Mouse (Mus musculus) cerebral cortex, adult 2 months (tissue): ENCODE data around the gene Wdr20.

Source experiments
- WGBS: fragments of 180-500 bp; shearing (Covaris S2); methylation state at CpG from one replicate; pipeline ENCODE4 v1.1.7; 2018; 5-methylcytosine and 5-hydroxymethylcytosine counted together

Wdr20 gene

DNA sequence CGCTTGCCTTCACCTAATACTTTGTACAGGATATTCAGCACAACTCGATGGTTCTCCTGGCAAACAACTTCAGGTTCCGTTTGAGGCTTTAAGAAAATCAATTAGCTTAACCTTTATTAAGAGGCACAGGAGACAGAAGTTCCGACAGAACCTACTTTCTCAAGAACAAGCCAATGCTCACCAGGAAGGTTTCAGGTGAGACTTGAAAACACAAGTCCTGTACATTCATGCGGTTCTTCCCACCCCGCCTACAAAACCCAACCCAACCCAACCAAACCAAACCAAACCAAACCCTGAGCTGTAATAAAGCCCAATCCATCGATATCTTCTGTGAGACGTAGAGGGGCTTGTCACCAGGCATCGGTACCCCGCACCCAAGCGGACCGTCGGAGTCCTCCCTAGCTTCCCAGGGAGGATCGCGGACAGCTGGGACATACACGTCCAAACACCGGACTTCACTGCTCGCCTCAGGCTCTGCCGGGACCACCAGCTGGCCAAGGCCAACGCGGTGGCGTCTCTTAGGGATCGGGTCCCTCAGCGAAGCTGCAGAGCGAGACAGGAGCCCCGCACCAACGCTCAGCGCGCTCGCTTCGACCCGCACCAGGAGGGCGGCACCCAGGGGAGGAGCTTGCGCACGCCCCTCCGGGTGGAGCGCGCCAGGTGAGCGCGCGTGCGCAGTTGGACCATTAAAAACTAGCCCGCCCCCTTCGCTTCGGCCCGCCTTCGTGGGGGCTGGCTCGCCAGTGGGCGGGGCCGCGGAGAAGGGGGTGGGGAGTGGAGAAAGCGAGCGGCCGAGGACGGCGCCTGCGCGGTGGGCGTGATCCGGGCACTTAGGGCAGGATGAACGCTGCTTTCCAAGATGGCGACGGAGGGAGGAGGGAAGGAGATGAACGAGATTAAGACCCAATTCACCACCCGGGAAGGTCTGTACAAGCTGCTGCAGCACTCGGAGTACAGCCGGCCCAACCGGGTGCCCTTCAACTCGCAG, at the start of gene Wdr20:
Wdr20 (plus strand) TSS at position 775 of the 988 bp plus-strand sequence.
- WGBS, result under 1% methylated on average over 69 of the region's 69 CpGs

DNA sequence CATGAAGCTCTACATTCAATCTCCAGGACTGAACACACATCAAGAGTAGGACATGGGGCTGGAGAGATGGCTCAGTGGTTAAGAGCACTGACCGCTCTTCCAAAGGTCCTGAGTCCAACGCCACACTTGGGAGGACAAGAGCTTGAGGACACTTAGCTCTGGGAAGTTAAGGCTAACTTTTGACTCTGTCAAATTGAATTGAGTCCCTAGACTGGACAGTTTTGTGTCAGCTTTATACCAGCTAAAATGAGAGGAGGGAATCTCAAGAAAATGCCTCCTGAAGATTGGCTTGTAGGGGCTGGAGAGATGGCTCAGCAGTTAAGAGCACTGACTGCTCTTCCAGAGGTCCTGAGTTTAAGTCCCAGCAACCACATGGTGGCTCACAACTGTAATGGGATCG, 48.8 kb upstream of the Wdr20 start:
- WGBS, result 89% methylated on average over 3 of the region's 3 CpGs

- WGBS, result 73% methylated on average over 6 of the region's 6 CpGs
Measured at GRCm38 (mm10) chr12:110689919-110690643, 47.7 kb upstream of the Wdr20 start.

DNA sequence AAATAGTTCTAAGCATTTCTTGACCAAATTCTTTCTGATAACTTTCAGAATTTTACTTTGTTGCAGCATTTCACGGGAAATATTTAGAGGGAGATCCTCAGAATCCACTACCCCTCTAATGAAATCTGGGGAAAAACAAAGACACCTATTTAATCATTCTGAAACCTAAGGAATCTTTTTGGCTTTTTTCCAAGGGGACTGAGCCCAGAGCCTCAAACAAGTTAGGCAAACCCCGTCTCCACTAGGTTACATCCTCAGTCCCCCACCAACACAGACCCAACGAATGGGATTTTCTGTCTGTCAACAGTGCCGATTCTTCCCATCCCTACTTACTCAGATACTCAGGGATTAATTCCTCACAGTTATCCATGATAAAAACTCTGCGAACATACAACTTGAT, 44.4 kb upstream of the Wdr20 start:
- WGBS, result 57% methylated on average over 5 of the region's 5 CpGs

GRCm38 (mm10) chr12:110695676-110696171, 42.0 kb upstream of the Wdr20 start:
- under 1% methylated on average over 55 of the region's 55 CpGs for whole genome bisulfite sequencing

DNA sequence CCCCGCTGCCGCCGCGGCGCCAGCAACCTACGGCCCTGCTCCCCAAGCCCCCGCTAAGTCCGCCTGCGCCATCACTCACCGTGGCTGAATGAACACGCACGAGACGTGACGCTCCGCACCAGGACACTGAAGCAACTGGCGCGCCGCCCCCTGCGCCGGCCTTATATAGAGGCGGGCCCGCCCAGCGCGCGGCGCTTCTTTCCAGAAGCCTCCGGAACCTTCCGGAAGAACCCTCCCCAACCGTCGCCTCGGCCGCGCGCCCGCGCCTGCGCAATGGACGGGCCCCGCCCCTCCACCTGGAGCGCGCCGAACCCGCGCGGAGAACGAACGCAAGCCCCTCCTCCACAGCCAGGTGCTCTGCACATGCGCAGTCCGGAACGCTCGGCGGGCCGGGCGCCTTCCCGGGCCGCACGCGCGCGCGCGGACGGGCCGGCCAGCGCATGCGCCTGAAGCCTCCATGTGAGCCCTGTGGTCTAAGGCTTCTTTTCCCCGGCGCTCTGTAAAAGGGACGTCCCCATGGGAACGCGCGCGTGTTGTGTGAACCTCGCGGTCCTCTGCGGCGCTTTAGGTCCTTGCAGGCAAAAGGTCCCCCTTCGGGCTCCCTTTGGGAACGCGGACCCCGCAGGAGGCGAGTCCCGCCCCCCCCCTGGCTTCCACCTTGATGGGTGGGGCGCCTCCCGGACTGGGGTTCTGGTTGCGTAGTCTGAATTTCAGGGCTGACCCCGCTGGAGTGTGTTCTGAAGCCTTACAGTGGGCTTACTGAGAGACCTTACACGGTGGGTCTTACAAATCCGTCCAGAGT, 41.4 kb upstream of the Wdr20 start:
- under 1% methylated on average over 89 of the region's 89 CpGs for WGBS

DNA sequence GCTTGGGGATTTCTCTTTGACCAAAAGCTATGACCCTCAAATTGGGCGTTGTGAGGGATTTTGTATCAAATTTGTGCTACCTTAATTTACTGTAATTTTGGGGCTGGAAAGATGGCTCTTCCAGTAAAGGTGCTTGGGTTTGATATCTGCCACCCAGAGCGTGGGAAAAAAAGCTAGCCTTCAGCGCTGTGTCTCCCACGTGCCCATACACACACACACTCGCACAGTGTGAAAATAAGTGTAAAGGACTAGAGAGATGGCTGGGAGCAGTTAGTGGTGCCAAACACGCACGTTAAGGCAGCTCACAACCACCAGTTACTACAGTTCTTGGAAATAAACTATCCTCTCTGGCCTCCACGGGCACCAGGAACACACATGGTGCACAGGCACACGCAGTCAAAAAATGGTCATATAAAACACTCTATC, 40.8 kb upstream of the Wdr20 start:
- 32% methylated on average over 9 of the region's 9 CpGs for WGBS

DNA sequence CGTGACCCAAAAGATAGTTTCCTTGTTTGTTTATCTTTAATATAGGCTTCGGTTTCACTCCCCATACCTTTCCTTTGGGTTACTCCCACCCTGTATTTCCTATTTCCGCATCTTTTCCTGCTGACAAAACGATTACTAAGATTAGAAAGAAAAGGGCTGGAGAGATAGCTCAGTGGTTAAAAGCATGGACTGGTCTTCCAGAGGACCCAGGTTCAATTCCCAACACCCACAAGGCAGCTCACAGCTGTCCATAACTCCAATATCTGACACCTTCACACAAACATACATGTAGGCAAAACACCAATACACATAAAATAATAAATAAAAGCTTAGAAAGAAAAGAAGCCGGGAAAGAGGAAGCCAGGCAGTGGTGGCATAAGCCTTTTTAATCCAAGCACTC, 40.3 kb upstream of the Wdr20 start:
- whole genome bisulfite sequencing, result 70% methylated on average over 5 of the region's 5 CpGs

DNA sequence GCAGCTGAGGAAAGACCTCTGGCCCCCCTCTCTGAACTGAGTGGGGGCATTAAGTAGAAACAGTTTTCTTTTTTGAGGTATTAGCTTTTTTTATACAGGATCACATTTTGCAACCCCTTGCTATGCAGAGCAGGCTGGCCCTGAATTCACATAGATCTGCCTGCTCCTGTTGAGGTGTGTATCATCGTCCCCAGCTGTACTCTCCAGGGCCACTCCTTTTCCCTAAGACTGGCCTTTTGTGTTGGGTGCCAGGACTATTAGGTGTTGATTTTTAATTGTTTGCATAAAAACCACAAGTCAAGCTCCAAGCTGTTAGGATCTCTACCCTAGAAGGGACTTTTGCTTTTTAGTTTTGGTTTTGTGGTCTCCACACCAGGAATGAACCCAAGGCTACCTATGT, 39.7 kb upstream of the Wdr20 start:
- 92% methylated on average over 1 of the region's 1 CpGs for WGBS

- 73% methylated on average over 15 of the region's 15 CpGs for WGBS
Measured at GRCm38 (mm10) chr12:110698523-110699170, 39.1 kb upstream of the Wdr20 start.

DNA sequence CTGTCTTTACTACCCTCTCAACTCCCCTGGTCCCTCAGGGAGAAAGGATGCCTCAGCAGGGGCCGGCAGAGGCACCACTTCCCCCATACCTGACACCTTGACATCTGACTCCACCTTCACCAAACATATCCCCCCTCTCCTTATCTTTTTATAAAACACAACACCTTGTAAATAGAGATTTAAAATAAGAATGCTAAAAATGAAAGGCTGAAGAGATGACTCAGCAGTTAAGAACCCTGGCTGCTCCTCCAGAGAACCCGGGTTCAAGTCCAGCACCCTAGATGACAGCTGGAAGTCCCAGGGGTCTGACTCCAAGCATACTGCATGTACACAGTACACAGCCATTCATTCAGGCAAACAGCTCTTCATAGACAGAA, 38.6 kb upstream of the Wdr20 start:
- 73% methylated on average over 2 of the region's 2 CpGs for WGBS

DNA sequence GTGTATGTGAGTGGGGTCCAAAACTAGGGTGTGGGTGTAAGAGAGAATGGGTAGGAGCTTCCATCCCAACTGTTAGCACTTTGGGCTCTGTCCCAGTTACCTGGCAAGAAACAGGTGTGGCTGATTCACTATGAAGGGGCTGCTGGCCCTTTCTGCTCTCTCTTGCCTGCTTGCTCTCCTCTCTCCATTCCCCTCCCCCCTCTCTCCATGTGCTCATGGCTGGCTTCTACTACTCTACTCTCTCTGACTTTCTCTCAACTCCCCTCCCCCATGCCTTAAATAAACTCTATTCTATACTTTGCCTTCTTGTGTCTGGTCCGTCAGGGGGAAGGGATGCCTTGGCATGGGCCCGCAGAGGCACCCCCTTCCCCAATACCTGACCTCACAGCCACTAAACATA, 37.0 kb upstream of the Wdr20 start:
- WGBS, result 79% methylated on average over 2 of the region's 2 CpGs

DNA sequence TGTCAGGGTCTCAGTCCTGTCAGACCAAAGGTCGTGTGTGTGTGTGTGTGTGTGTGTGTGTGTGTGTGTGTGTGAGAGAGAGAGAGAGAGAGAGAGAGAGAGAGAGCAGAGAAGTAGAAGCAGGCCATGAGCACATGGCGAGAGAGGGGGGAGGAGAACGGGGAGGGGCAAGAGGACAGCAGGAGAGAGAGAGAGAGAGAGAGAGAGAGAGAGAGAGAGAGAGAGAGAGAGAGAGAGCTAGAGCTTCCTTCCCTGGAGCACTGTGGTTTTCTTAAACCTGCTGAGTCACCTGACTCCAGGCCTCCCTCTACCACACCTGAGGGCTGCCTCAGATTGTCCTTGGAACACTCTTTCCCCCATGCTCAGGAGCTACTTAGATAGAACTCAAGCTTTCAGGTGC, 36.4 kb upstream of the Wdr20 start:
- WGBS, result 57% methylated on average over 3 of the region's 3 CpGs

DNA sequence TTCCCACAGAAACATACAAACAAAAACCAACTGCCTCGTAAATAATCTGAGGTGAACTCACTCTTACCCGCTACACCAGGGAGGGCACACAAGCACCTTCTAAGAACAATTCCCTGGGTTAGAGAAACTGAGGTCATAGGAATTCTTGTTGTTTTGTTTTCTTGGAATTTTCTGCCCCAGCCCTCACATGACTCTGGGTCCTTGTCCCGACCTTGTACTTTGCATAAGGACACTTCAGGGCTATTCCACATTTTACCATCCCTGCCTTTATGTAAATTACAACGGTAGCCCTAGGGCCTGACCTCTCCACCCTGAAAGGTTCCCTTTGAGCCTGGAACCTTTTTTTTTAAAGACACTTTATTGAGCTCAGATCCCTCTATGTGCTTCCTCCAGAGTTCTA, 35.2 kb upstream of the Wdr20 start, which contains the start of gene Hsp90aa1:
Hsp90aa1 (minus strand) TSS at position 173 of the 400 bp plus-strand sequence.
- WGBS, result 46% methylated on average over 4 of the region's 4 CpGs

GRCm38 (mm10) chr12:110703008-110703471, 34.7 kb upstream of the Wdr20 start:
- 28% methylated on average over 8 of the region's 8 CpGs for WGBS

- 79% methylated on average over 7 of the region's 7 CpGs for WGBS
Measured at GRCm38 (mm10) chr12:110703682-110704081, 34.1 kb upstream of the Wdr20 start.

- WGBS, result 89% methylated on average over 4 of the region's 4 CpGs
Measured at GRCm38 (mm10) chr12:110705419-110705818, 32.3 kb upstream of the Wdr20 start.

GRCm38 (mm10) chr12:110706337-110707231, 31.2 kb upstream of the Wdr20 start:
- WGBS, result 8% methylated on average over 27 of the region's 27 CpGs

GRCm38 (mm10) chr12:110707451-110707850, 30.3 kb upstream of the Wdr20 start:
- 94% methylated on average over 7 of the region's 7 CpGs for WGBS

DNA sequence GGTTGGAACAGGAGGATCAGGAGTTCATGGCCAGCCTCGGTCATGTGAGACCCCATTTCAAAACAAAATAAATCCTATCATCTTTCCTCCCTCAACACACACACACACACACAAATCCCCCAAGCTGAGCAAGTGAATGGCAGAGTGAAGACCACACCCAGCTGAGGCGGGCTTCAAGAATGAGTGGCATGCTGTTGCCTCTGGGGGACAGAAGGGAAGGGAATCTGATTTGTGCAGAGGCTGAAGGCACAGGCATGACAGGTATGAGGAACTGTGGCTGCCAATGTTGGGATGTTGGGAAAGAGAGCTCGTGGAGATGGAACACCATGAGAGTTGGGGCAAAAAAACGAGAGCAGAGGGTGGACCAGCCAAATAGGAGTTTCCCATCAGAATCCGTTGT, 26.5 kb upstream of the Wdr20 start:
- WGBS, result 77% methylated on average over 5 of the region's 5 CpGs
